Mouse (Mus musculus) liver, adult 2 months (tissue): ENCODE measurements at regions not wholly inside any gene's neighbourhood (a gene's known extent, or its start where the extent isn't known, plus 50 kb on each side); places are given as distances from the start of the nearest gene placed in this dataset.

Experiments used
- CTCF ChIP-seq: fragments of 200-500 bp; IDR thresholded peaks from 2 replicates; pipeline ENCODE4 v1.5.1; 2011; ENCODE audit warnings: low read depth, low read length, control low read depth
- POLR2A ChIP-seq: fragments of 200-500 bp; IDR thresholded peaks from 2 replicates; pipeline ENCODE4 v1.6.1; 2011; ENCODE audit warnings: low read length, control low read depth; ENCODE audit not compliant: insufficient read depth; ENCODE audit errors: extremely low read depth

DNA sequence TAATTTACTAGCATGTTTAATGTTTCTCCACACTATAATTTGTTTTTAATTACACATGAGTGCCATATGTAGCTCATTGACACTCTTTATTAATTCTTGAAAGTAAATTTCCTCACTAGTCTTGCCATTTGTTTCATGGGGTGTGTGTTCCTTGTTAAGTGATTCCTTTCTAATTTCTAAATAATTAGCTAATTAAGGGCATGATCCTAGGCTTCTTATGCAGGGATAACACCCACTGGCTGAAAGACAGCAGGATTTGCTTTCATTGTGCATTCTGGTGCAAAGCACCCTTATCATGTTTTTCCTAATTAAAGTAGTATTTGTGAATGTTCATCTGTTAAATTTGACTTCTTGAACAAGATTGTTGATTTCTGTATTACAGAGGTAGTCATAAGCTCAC is 378.3 kb downstream of the Mdfic start:
- TF ChIP-seq CTCF: no peak
- no peak for TF ChIP-seq POLR2A
